Mouse (Mus musculus): ENCODE results near the gene Nanp. TPM values are rescaled to one million over a fixed set of nuclear protein-coding genes. Genes with fewer than 3 reads are reported as not detected.

The Nanp gene
- polyA plus RNA-seq, 1 experiment from 2014 or later, result 38.9 TPM

DNA sequence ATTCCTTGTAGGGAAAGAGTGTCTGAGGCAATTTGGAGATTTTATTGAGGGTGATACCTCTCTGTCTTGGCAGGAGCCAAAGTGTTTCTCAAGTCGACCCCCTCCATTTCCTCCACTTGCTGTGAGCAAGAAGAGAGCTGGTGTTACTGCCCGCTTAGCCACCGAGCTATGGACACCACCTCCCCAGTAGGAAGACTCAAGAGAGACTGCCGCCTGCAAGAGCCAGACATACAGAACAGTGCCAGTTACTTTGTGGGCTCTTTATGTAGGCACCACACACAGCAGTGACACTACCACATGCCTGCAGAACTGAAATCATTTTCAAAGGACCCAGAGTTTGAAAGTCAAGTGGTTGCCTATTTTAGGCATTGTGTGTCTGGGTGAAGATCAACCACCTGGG lies 48.1 kb downstream of the Nanp start:
- ATAC-seq, result no peak
- H3K9ac ChIP-seq, result no peak overlapping the region

DNA sequence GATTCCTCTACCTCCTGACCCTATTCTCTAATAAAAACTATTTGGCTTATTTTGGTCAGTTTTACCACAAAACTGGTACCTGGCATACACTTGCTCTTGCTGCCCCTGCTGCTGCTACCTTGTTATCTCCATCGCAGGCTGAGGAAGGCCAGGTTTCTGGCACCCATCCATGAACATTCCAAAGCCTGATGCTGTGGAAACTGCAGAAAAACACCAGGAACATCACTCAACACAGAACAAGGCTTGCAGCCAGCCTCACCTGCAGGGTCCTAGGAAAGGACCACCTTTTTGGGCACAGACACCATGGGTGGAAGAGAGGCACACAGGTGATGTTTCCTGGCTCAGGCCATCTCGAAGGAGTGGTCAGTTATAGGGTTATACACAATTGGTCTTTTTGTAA lies 48.7 kb downstream of the Nanp start:
- Histone ChIP-seq H3K9me3 (replicated peaks) (no peaks in the 10 kb centered on the region), H3K4me1 (no peaks in the 10 kb centered on the region), H3K4me3 (no peak overlapping the region), H3K36me3 (ENCODE audit: poor library complexity, severe bottlenecking) (0 out of 2 replicates have a peak, but pooled peaks cover 3% of the 10 kb centered on the region), H3K27ac (no peak overlapping the region), H3K4me2 (no peak overlapping the region), H3K27me3 (no peaks in the 10 kb centered on the region), H3K9ac (no peak overlapping the region)
- 85% methylated on average over 2 of the region's 2 CpGs for WGBS
- no peak for ATAC-seq

More for the DNA sequence above, 48.1 kb downstream of the Nanp start:
- 93% methylated on average over 4 of the region's 4 CpGs for WGBS
- H3K4me2 ChIP-seq, result no peak overlapping the region
- H3K4me1 ChIP-seq, result no peaks in the 10 kb centered on the region
- H3K27me3 ChIP-seq, result no peaks in the 10 kb centered on the region
- H3K27ac ChIP-seq, result no peak overlapping the region
- no peak overlapping the region for H3K4me3 ChIP-seq
- 0 out of 2 replicates have a peak, but pooled peaks cover 3% of the 10 kb centered on the region for H3K36me3 ChIP-seq (ENCODE audit: poor library complexity, severe bottlenecking)
- no peaks in the 10 kb centered on the region for H3K9me3 ChIP-seq (replicated peaks)

DNA sequence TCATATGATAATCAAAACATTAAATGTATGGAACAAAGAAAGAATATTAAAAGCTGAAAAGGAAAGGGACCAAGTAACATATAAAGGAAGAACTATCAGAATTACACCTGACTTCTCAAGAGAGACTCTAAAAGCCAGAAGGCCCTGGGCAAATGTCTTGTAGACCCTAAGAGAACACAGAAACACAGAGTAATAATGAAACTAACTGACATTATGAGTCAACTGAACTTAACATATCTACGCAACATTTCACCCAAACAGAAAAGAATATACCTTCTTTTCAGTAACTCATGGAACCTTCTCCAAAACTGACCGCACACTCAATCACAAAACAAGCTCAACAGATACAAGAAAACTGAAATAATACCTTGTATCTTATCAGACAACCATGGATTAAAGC lies 53.8 kb downstream of the Nanp start:
- Histone ChIP-seq H3K27me3 (no peaks in the 10 kb centered on the region), H3K4me2 (no peak overlapping the region), H3K36me3 (ENCODE audit: poor library complexity, severe bottlenecking) (0 out of 2 replicates have a peak, but pooled peaks cover 3% of the 10 kb centered on the region), H3K4me3 (no peak overlapping the region), H3K9ac (no peak overlapping the region), H3K9me3 (replicated peaks) (no peaks in the 10 kb centered on the region), H3K27ac (no peak overlapping the region), H3K4me1 (no peaks in the 10 kb centered on the region)
- no peak for ATAC-seq
- WGBS, result 97% methylated on average over 2 of the region's 2 CpGs

DNA sequence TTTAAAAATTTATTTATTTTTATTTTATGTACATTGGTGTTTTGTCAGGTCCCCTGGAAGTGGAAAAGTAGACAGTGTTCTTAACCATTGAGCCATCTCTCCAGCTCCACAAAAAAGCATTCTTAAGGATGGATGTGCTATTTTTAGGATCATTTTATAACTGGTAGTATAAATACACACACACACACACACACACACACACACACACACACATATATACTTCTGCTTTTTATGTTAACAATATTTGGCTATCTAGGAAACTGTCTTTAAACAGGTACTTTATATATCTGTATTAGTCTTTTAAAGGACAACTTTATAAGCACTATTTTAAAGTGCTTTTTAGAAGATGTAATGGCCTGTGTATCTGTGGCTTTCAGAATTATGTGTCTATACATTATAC lies 57.1 kb downstream of the Nanp start:
- Histone ChIP-seq H3K27ac (no peak overlapping the region), H3K9me3 (replicated peaks) (no peaks in the 10 kb centered on the region)
- no peak for ATAC-seq

DNA sequence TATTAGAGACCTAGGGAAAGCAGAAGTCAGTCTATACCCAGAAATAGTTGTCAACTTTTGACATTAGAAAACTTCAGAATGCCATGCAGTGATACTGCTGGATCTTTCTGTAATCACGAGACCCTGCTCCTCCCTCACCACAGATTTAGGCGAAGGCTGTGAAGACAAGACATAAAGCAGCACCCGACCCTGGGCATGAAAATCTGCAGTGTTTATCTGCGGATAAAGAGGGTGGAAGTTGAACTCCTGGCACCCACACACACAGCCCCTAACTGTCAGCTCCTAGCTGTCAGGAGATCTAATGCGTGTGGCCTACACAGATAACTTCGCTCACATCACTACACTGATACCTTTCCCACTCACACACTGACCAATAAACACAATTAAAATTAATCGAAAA lies 57.7 kb downstream of the Nanp start:
- no peak overlapping the region for H3K9ac ChIP-seq
- H3K4me3 ChIP-seq, result no peak overlapping the region
- no peak overlapping the region for H3K27ac ChIP-seq
- no peaks in the 10 kb centered on the region for H3K4me1 ChIP-seq
- H3K27me3 ChIP-seq, result no peaks in the 10 kb centered on the region
- no peak for ATAC-seq
- peaks cover 19% of the 10 kb centered on the region for H3K36me3 ChIP-seq (ENCODE audit: poor library complexity, severe bottlenecking)
- 89% methylated on average over 7 of the region's 7 CpGs for WGBS
- H3K4me2 ChIP-seq, result no peak overlapping the region
- H3K9me3 ChIP-seq (replicated peaks), result no peaks in the 10 kb centered on the region

More for the DNA sequence above, 57.1 kb downstream of the Nanp start:
- Histone ChIP-seq H3K4me2 (no peak overlapping the region), H3K27me3 (no peaks in the 10 kb centered on the region), H3K4me1 (no peaks in the 10 kb centered on the region), H3K36me3 (ENCODE audit: poor library complexity, severe bottlenecking) (peaks cover 14% of the 10 kb centered on the region), H3K4me3 (no peak overlapping the region), H3K9ac (no peak overlapping the region)

DNA sequence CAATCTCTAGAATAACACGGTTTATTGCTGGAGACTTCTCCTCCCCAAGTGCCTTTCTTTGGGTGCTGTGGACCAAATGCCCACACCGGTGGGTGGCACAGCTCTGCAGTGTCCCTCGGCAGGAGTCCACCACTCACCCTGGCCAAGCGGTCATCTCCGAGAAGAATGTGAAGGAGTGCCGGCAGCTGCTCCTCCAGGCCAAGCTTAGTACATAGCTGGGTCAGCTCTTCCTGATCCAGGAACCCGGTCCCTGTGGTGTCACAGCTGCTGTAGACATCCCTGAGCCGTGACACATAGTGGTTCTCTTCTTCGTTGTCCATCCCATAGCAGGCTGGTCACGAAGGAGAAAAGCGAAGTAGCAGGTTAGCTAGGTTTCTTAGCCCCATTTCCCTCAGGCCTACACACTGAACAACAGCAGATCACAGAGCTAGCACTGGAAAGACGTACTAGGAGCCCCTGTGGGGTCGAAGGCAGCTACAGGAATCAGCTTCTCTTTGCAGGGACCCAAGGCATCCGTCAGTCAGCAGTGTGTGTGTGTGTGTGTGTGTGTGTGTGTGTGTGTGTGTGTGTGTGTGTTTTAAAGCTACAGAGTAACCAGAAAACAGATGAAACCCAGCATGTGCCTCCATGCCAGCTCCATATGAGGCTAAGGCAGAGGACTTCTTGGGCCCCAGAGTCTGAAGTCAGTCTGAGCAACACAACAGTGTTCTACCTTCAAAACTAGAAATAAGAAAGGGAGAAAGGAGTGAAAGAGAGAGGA lies 59.2 kb downstream of the Nanp start:
- no peak for ATAC-seq
- no peaks in the 10 kb centered on the region for H3K4me1 ChIP-seq
- 87% methylated on average over 14 of the region's 14 CpGs for WGBS
- H3K27ac ChIP-seq, result no peak overlapping the region
- H3K36me3 ChIP-seq (ENCODE audit: poor library complexity, severe bottlenecking), result peaks cover 29% of the 10 kb centered on the region
- H3K9me3 ChIP-seq (replicated peaks), result no peaks in the 10 kb centered on the region
- H3K4me3 ChIP-seq, result no peak overlapping the region
- H3K4me2 ChIP-seq, result no peak overlapping the region
- no peak overlapping the region for H3K9ac ChIP-seq
- no peaks in the 10 kb centered on the region for H3K27me3 ChIP-seq

Other genes starting within 250 kb of the Nanp start
- 65.8 and 77.6 TPM in 2 replicates for gene Abhd12, start 134.7 kb downstream of the Nanp start, polyA plus RNA-seq (2015; fragmentation: Nextera tagmentation; extraction: Ambion mirVana)
- gene Gins1, start 134.0 kb downstream of the Nanp start, polyA plus RNA-seq (2015; fragmentation: Nextera tagmentation; extraction: Ambion mirVana), result 56.2 and 62.7 TPM in 2 replicates
- 16.3 and 20.6 TPM in 2 replicates for gene Ninl, start within 50 bp of the Nanp start, polyA plus RNA-seq (2015; fragmentation: Nextera tagmentation; extraction: Ambion mirVana)
- gene Gm14151, start 53.0 kb upstream of the Nanp start, polyA plus RNA-seq (2015; fragmentation: Nextera tagmentation; extraction: Ambion mirVana), result not detected in 2 replicates
- not detected in 2 replicates for gene Gm14147, start 58.8 kb upstream of the Nanp start, polyA plus RNA-seq (2015; fragmentation: Nextera tagmentation; extraction: Ambion mirVana)

All from forebrain, embryonic 13.5 days (tissue).